Mouse (Mus musculus): Measurements from ENCODE around the gene Tal1.

The Tal1 gene

GRCm38 (mm10) chr4:115103510-115103909 lies 47.3 kb downstream of the Tal1 start:
- no peak for DNase-seq (ENCODE audit: low spot score in 2 of 2)

GRCm38 (mm10) chr4:115111167-115111566 lies 54.9 kb downstream of the Tal1 start:
- DNase-seq (ENCODE audit: low spot score in 2 of 2), result no peak

DNA sequence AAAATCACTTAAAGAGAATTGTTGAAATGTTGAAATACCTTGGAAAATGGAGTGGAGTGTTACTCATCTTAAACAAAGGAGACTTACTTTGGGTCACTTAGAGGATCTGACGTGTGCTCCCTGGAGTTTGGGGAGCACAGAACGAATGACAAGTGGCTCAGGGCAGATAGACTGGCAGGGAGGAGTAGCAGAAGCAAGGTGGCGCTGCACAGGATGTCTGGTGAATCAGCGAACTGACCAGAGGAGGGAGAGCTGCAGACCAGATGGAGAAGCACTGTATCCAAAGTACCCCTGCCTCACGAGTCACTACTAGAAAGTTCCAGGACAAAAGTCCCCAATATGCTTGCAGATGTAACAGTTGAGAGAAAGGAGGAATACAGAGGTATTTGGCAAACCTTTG lies 57.0 kb downstream of the Tal1 start:
- DNase-seq (ENCODE audit: low spot score in 2 of 2), result no peak

- no peak for DNase-seq (ENCODE audit: low spot score in 2 of 2)
These were observed 63.4 kb downstream of the Tal1 start for GRCm38 (mm10) chr4:115119642-115120041.

DNA sequence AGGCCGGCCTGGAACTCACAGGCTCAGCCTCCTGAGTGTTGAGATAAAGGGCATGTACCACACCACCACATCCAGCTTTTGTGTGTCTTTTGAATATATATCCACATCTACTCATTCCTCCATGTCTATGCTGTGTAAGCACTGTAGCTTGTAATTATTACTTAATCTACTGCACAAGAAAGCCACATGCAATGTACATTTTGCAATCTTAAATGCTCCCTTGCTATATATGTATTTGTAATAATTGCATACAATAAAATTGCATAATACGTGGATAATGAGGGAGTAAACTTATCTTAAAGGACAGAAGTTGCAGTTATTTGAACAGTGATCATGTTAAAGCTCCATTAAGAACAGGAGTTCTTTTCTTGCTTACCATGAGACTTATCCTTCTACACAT lies 64.9 kb downstream of the Tal1 start:
- DNase-seq (ENCODE audit: low spot score in 2 of 2), result no peak
